Mouse (Mus musculus): ENCODE results near the gene Plin5. TPM values are rescaled to one million over a fixed set of nuclear protein-coding genes. Genes with fewer than 3 reads are reported as not detected.
A peak's percentile ranks its signal among the peaks of the same experiment; 100 is the strongest.
"Not testable (repeated sequence)": the region's sequence is repeated elsewhere in the genome, so short reads cannot be mapped to it uniquely, and the experiment has no call there.

Gene Plin5
- total and polyA plus RNA-seq, 3 experiments: 112 to 160 (median 159) TPM

DNA sequence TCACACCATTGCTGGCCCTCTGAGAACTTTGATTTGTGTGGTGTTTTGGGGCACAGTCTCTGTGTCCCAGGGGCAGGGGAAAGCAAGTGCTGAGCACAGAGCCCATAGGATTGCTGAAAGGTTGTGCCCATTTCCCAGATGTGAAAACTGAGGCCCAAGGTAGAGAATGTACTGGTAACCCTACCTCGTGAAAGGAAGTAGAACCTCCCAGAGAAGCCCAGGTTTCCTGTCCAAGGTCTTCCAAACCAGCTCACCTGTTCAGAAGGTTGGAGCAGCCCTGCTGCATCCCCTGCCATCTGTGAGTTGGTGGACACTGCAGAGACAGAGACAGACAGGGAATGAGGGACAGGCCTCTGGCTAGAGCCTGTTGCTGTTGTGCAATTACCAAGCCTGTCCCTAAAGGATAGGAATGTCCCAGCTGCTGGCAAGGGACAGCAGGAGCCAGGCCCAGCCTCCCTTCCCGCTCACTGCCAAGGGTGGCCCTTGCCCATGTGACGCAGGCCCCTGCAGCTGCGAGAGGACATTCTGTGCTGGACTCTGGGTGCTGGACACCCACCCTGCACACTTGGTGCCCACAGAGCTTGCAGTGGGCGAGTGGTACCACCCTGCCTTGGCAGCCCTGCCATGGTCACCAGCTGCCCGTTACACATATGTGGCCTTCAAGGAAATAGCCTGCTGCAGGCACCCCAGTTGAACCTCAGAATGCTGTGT, 8.9 kb downstream of the Plin5 start:
- peak; percentile 83 to 90 for DNase-seq
- H3K27ac ChIP-seq: peak overlapping the region; percentile 96
- TF ChIP-seq EP300 (IDR thresholded peaks at IDR 0.05; ENCODE audit: insufficient read depth, low read depth, low read length): peak; percentile 100
- no peak for TF ChIP-seq CTCF (IDR thresholded peaks at IDR 0.05)
- peak; percentile 89 for TF ChIP-seq POLR2A (IDR thresholded peaks at IDR 0.05; ENCODE audit: insufficient read depth, low read depth, low read length)
- no peaks in the 10 kb centered on the region for H3K36me3 ChIP-seq (ENCODE audit: control insufficient read depth, insufficient read depth, low read length)
- peak overlapping the region; percentile 53 for H3K4me3 ChIP-seq
- intact Hi-C loops (cut with DNase I): no loop called here
- H3K4me1 ChIP-seq (ENCODE audit: control insufficient read depth, insufficient read depth, low read length): peaks cover 7% of the 10 kb centered on the region
- H3K27me3 ChIP-seq (ENCODE audit: control insufficient read depth, insufficient read depth, low read length): no peaks in the 10 kb centered on the region
- WGBS: 43% methylated on average over 6 of the region's 6 CpGs
- peak overlapping the region; percentile 78 for H3K9ac ChIP-seq (ENCODE audit: low read depth, low read length)
- no peaks in the 10 kb centered on the region for H3K79me2 ChIP-seq (replicated peaks; ENCODE audit: control insufficient read depth, insufficient read depth, low read length)

DNA sequence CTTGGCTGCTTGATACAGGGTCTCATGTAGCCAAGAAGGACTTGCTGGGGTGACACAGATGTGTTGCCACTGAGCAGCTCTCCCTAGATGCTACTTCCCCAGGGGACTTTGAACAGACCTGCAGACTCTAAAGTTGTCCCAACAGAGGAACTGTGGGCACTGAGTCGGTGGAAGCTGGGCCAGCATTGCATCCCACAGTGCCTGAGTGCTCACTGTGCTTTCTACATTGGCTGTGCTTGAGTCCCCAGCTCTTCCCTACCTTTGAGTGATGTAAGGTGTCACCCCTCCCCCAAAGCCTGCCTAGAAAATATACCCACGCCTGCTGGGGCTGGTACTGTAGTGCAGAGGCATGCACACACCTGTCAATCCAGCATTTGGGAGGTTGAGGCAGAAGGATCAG, 9.7 kb downstream of the Plin5 start:
- Histone ChIP-seq H3K4me3 (peak overlapping the region; percentile 46), H3K4me1 (ENCODE audit: control insufficient read depth, insufficient read depth, low read length) (peaks cover 7% of the 10 kb centered on the region), H3K27ac (peak overlapping the region; percentile 96), H3K9ac (ENCODE audit: low read depth, low read length) (0 out of 2 replicates have a peak overlapping the region, but pooled peaks have one; percentile 28), H3K79me2 (replicated peaks; ENCODE audit: control insufficient read depth, insufficient read depth, low read length) (no peaks in the 10 kb centered on the region), H3K36me3 (ENCODE audit: control insufficient read depth, insufficient read depth, low read length) (no peaks in the 10 kb centered on the region), H3K27me3 (ENCODE audit: control insufficient read depth, insufficient read depth, low read length) (no peaks in the 10 kb centered on the region)
- 70% methylated on average over 2 of the region's 2 CpGs for WGBS
- TF ChIP-seq POLR2A (IDR thresholded peaks at IDR 0.05; ENCODE audit: insufficient read depth, low read depth, low read length) (no peak), CTCF (IDR thresholded peaks at IDR 0.05) (no peak), EP300 (IDR thresholded peaks at IDR 0.05; ENCODE audit: insufficient read depth, low read depth, low read length) (no peak)
- no peak for DNase-seq
- intact Hi-C loops (cut with DNase I): no loop called here

DNA sequence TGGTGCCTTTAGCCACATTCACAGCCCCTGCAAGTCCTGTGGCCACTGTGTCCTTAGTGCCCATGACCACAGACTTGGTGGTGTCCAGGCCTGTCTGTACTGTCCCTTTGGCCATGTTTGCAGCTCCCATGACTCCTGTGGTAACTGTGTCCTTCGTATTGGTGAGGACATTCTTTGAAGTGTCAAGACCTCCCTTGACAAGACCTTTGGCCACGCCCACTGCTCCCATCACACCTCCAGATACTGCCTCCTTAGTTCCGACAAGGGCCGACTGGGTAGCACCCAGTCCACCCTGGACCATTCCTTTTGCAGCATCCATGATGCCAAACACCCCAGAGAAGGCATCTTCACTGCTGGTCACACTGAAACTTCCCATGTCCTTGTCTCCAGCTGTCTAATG, 10.4 kb downstream of the Plin5 start:
- Histone ChIP-seq H3K79me2 (replicated peaks; ENCODE audit: control insufficient read depth, insufficient read depth, low read length) (no peaks in the 10 kb centered on the region), H3K4me3 (no peak overlapping the region), H3K27ac (no peak overlapping the region), H3K36me3 (ENCODE audit: control insufficient read depth, insufficient read depth, low read length) (no peaks in the 10 kb centered on the region), H3K9ac (ENCODE audit: low read depth, low read length) (no peak overlapping the region), H3K4me1 (ENCODE audit: control insufficient read depth, insufficient read depth, low read length) (peaks cover 7% of the 10 kb centered on the region), H3K27me3 (ENCODE audit: control insufficient read depth, insufficient read depth, low read length) (no peaks in the 10 kb centered on the region)
- peak in 1 of 2 experiments; percentile 18 for DNase-seq
- TF ChIP-seq CTCF (IDR thresholded peaks at IDR 0.05): no peak
- TF ChIP-seq EP300 (IDR thresholded peaks at IDR 0.05; ENCODE audit: insufficient read depth, low read depth, low read length): no peak
- TF ChIP-seq POLR2A (IDR thresholded peaks at IDR 0.05; ENCODE audit: insufficient read depth, low read depth, low read length): no peak
- intact Hi-C loops (cut with DNase I): no loop called here
- 65% methylated on average over 4 of the region's 4 CpGs for WGBS

DNA sequence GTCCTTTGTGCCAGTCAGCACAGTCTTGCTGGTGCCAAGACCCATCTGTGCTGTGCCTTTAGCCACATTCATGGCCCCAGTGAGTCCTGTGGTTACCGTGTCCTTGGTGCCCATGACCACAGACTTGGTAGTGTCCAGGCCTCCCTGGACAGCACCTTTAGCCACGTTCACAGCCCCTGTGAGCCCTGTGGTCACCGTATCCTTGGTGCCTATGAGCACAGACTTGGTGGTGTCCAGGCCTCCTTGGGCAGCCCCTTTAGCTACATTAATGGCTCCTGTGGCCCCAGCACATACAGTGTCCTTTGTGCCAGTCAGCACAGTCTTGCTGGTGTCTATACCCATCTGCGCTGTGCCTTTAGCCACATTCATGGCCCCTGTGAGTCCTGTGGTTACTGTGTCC, 11.0 kb downstream of the Plin5 start:
- H3K4me1 ChIP-seq (ENCODE audit: control insufficient read depth, insufficient read depth, low read length); H3K79me2 ChIP-seq (replicated peaks; ENCODE audit: control insufficient read depth, insufficient read depth, low read length); H3K27ac ChIP-seq; H3K27me3 ChIP-seq (ENCODE audit: control insufficient read depth, insufficient read depth, low read length); H3K4me3 ChIP-seq; intact Hi-C loops (cut with DNase I); H3K36me3 ChIP-seq (ENCODE audit: control insufficient read depth, insufficient read depth, low read length); H3K9ac ChIP-seq (ENCODE audit: low read depth, low read length); DNase-seq: not testable (repeated sequence)
- 94% methylated on average over 4 of the region's 4 CpGs for WGBS

DNA sequence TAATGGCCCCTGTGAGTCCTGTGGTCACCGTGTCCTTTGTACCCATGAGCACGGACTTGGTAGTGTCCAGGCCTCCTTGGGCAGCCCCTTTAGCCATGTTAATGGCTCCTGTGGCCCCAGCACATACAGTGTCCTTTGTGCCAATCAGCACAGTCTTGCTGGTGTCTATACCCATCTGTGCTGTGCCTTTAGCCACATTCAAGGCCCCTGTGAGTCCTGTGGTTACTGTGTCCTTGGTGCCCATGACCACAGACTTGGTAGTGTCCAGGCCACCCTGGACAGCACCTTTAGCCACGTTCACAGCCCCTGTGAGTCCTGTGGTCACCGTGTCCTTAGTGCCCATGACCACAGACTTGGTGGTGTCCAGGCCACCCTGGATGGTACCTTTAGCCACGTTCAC, 12.6 kb downstream of the Plin5 start:
- H3K79me2 ChIP-seq (replicated peaks; ENCODE audit: control insufficient read depth, insufficient read depth, low read length); H3K27me3 ChIP-seq (ENCODE audit: control insufficient read depth, insufficient read depth, low read length); intact Hi-C loops (cut with DNase I); H3K36me3 ChIP-seq (ENCODE audit: control insufficient read depth, insufficient read depth, low read length); DNase-seq; H3K4me3 ChIP-seq; H3K27ac ChIP-seq; H3K9ac ChIP-seq (ENCODE audit: low read depth, low read length); H3K4me1 ChIP-seq (ENCODE audit: control insufficient read depth, insufficient read depth, low read length): not testable (repeated sequence)
- 77% methylated on average over 2 of the region's 5 CpGs for WGBS

DNA sequence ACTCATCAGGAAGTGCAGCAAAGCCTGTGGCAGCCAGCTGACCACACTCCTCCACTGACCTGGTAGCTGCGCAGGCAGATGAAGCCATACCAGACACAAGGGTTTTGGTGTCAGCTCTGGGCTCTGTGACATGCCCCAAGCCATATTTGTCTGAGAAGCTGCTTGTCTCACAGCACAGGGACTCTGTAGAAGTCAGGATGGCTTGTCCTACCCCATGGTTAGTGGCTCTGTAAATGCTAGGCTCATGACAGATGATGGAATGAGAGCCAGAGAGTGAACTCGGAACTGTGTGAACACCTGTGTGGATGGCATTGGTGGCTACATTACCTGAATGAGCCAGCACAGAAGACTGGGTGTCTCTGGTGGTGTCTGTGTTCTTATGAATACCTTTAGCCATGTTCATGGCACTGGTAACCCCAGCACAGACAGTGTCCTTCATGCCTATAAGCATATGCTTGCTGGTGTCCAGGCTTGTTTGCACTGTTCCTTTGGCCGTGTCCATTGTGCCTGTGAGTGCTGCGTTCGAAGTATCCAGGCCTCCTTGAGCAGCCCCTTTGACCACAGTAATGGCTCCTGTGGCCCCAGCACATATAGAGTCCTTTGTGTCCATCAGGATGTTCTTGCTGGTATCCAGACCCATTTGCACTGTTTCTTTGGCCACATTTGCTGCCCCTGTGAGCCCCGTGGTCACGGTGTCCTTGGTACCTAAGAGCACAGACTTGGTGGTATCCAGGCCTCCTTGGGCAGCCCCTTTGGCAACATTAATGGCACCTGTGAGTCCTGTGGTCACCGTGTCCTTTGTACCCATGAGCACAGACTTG, 13.7 kb downstream of the Plin5 start:
- Histone ChIP-seq H3K9ac (ENCODE audit: low read depth, low read length) (no peak overlapping the region), H3K36me3 (ENCODE audit: control insufficient read depth, insufficient read depth, low read length) (no peaks in the 10 kb centered on the region), H3K27me3 (ENCODE audit: control insufficient read depth, insufficient read depth, low read length) (no peaks in the 10 kb centered on the region), H3K27ac (no peak overlapping the region; the same call in 1 of the 2 replicates), H3K4me3 (no peak overlapping the region), H3K4me1 (ENCODE audit: control insufficient read depth, insufficient read depth, low read length) (peaks cover 4% of the 10 kb centered on the region; the same call in 1 of the 2 replicates), H3K79me2 (replicated peaks; ENCODE audit: control insufficient read depth, insufficient read depth, low read length) (no peaks in the 10 kb centered on the region)
- WGBS: 82% methylated on average over 8 of the region's 8 CpGs
- DNase-seq: no peak
- intact Hi-C loops (cut with DNase I): no loop called here
- peak; percentile 46 for TF ChIP-seq EP300 (IDR thresholded peaks at IDR 0.05; ENCODE audit: insufficient read depth, low read depth, low read length)
- peak; percentile 55 for TF ChIP-seq POLR2A (IDR thresholded peaks at IDR 0.05; ENCODE audit: insufficient read depth, low read depth, low read length)
- TF ChIP-seq CTCF (IDR thresholded peaks at IDR 0.05): no peak

All from heart, adult 2 months (tissue).